Mouse (Mus musculus): ENCODE measurements around the gene Vwa5a. TPM values are rescaled to one million over a fixed set of nuclear protein-coding genes. Genes with fewer than 3 reads are reported as not detected.

Vwa5a gene
- polyA plus RNA-seq (2015; fragmentation: Nextera tagmentation; extraction: Ambion mirVana), result 13.1 and 19.9 TPM in 2 replicates

DNA sequence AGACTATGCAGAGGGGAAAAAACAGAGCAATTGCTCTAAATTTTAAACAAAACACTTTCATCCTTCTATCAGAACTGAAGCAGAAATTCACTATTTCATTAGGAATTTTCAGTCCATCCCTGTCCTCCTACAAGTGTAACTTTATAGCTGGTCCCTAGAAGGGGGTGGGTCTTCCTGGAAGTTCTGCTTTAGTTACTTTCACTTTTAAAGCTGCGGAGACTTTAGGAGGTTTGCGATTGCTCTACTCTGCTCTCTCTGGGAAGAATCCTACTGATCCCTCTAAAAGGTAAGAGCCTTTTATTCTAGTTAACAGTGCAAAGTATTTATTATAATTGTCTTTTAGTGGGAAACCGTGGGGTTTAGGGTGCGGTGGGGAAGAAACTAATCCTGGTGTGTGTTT lies at the start of gene Vwa5a:
Gene Vwa5a (plus strand): TSS at position 167 of the 400 bp plus-strand sequence.

DNA sequence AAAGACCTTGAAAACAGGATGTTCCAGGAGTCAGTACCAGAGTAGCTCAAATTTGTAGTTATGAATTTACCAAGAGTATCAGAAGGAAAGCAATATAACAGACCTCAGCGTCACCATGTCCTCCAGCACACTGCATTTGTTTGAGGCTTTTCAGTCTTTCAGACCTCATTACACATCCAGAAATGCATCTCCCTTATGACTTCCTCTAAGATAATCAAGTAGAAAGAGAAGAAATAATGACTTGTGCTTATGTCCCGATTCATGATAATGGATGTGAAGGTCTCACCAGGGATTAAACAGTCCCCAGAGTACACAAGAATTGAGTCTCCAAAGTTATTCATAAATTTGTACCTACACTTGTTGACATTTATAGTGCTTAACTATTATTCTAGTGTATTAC lies 43.6 kb upstream of the Vwa5a start, which contains the start of gene Olfr918:
Gene Olfr918 (minus strand): TSS at position 101 of the 400 bp plus-strand sequence.

DNA sequence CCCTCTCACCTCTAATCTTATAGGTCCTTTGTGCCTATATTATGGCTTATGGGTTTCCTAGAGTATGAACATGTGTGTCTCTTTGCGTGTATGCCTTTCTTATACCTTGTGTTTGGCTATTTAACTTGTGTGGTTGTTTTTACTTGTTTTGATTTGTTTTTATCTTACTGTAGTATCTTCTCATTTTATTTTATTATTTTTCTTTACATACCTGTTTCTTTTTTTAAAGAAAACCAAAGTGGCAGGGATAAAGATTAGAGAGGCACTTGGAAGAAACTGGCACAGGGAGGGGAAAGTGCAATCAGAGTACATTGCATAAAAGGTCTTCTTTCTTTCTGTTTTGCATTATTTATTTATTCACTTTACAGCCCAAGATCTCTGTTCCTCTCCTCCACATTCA lies 33.9 kb downstream of the Vwa5a start, which contains the start of gene Olfr920:
Gene Olfr920 (plus strand): TSS at position 301 of the 400 bp plus-strand sequence.

DNA sequence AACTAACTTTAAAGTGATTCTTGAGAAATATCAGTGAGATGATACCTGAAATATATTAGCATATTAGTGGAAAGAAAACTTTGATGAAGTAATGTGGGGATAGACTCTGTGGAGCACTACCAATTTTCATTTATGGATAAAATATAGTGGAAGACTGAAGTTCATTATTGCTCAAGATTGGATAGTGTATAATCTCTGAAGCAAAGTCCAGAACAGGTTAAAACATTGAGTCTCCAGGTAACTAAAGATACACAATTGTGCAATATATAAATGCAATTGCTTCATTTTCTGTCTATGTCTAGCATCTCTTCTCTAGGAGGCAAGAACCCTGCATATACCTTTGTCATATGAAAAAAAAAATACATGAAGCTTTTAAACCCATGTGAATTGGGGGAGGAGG lies 54.7 kb downstream of the Vwa5a start, which contains the start of gene Olfr921:
Gene Olfr921 (plus strand): TSS at position 301 of the 400 bp plus-strand sequence.

Other genes starting within 250 kb of the Vwa5a start
- not detected in 2 replicates for gene Olfr905, start 247.2 kb upstream of the Vwa5a start, polyA plus RNA-seq (2015; fragmentation: Nextera tagmentation; extraction: Ambion mirVana)
- gene Olfr906, start 231.2 kb upstream of the Vwa5a start, polyA plus RNA-seq (2015; fragmentation: Nextera tagmentation; extraction: Ambion mirVana), result not detected in 2 replicates
- gene Olfr907, start 222.5 kb upstream of the Vwa5a start, polyA plus RNA-seq (2015; fragmentation: Nextera tagmentation; extraction: Ambion mirVana), result not detected in 2 replicates
- not detected in 2 replicates for gene Olfr911-ps1, start 196.7 kb upstream of the Vwa5a start, polyA plus RNA-seq (2015; fragmentation: Nextera tagmentation; extraction: Ambion mirVana)
- gene Olfr910, start 180.4 kb upstream of the Vwa5a start, polyA plus RNA-seq (2015; fragmentation: Nextera tagmentation; extraction: Ambion mirVana), result not detected in 2 replicates
- gene Olfr912, start 138.1 kb upstream of the Vwa5a start, polyA plus RNA-seq (2015; fragmentation: Nextera tagmentation; extraction: Ambion mirVana), result not detected in 2 replicates
- gene Olfr913, start 125.5 kb upstream of the Vwa5a start, polyA plus RNA-seq (2015; fragmentation: Nextera tagmentation; extraction: Ambion mirVana), result not detected in 2 replicates
- not detected in 2 replicates for gene Olfr914, start 113.2 kb upstream of the Vwa5a start, polyA plus RNA-seq (2015; fragmentation: Nextera tagmentation; extraction: Ambion mirVana)
- not detected in 2 replicates for gene Olfr916, start 58.4 kb upstream of the Vwa5a start, polyA plus RNA-seq (2015; fragmentation: Nextera tagmentation; extraction: Ambion mirVana)
- gene Olfr917, start 52.4 kb upstream of the Vwa5a start, polyA plus RNA-seq (2015; fragmentation: Nextera tagmentation; extraction: Ambion mirVana), result not detected in 2 replicates
- gene Olfr918, start 43.7 kb upstream of the Vwa5a start, polyA plus RNA-seq (2015; fragmentation: Nextera tagmentation; extraction: Ambion mirVana), result not detected in 2 replicates
- gene Olfr919, start 14.6 kb upstream of the Vwa5a start, polyA plus RNA-seq (2015; fragmentation: Nextera tagmentation; extraction: Ambion mirVana), result not detected in 2 replicates
- 0.22 and 0.38 TPM in 2 replicates for gene Olfr920, start 34.0 kb downstream of the Vwa5a start, polyA plus RNA-seq (2015; fragmentation: Nextera tagmentation; extraction: Ambion mirVana)
- not detected in 2 replicates for gene Olfr921, start 54.8 kb downstream of the Vwa5a start, polyA plus RNA-seq (2015; fragmentation: Nextera tagmentation; extraction: Ambion mirVana)
- gene Olfr922, start 96.3 kb downstream of the Vwa5a start, polyA plus RNA-seq (2015; fragmentation: Nextera tagmentation; extraction: Ambion mirVana), result not detected in 2 replicates
- gene Olfr923, start 108.3 kb downstream of the Vwa5a start, polyA plus RNA-seq (2015; fragmentation: Nextera tagmentation; extraction: Ambion mirVana), result not detected in 2 replicates
- not detected in 2 replicates for gene Olfr924, start 126.2 kb downstream of the Vwa5a start, polyA plus RNA-seq (2015; fragmentation: Nextera tagmentation; extraction: Ambion mirVana)
- gene Olfr26, start 136.8 kb downstream of the Vwa5a start, polyA plus RNA-seq (2015; fragmentation: Nextera tagmentation; extraction: Ambion mirVana), result not detected in 2 replicates
- gene Olfr926, start 158.9 kb downstream of the Vwa5a start, polyA plus RNA-seq (2015; fragmentation: Nextera tagmentation; extraction: Ambion mirVana), result not detected in 2 replicates
- gene Olfr930, start 211.5 kb downstream of the Vwa5a start, polyA plus RNA-seq (2015; fragmentation: Nextera tagmentation; extraction: Ambion mirVana), result not detected in 2 replicates

All from spleen, postnatal 0 days (tissue).